Mouse (Mus musculus) MEL (cell line): ENCODE data around the gene Car2. TPM values are rescaled to one million over a fixed set of nuclear protein-coding genes. Genes with fewer than 3 reads are reported as not detected.
A peak's percentile ranks its signal among the peaks of the same experiment; 100 is the strongest.

Experiments used
- DNase-seq: peaks from one replicate; pipeline ENCODE4 v3.0.0; 2011; ENCODE audit warnings: low read depth, low spot score
- H3K27ac ChIP-seq: 2 replicates; pipeline ENCODE4 v1.5.1; 2012; ENCODE audit warnings: low read depth, mild to moderate bottlenecking, control low read depth, low read length, moderate library complexity; ENCODE audit not compliant: control insufficient read depth
- H3K27me3 ChIP-seq, 2 experiments: fragments of 150-350 bp in 1 of 2; sonication (generic) in 1 of 2; 2 replicates each; pipeline ENCODE4 v1.6.1; 2012; ENCODE audit warnings: low read length in 2 of 2, mild to moderate bottlenecking in 2 of 2, improper control_type of control experiment in 1 of 2, moderate library complexity in 1 of 2; ENCODE audit not compliant: insufficient read depth in 2 of 2, control insufficient read depth in 1 of 2
- H3K36me3 ChIP-seq, 2 experiments: 2 replicates each; pipeline ENCODE4 v1.6.1; 2012 to 2014; ENCODE audit warnings: low read length in 2 of 2, improper control_type of control experiment in 1 of 2, inconsistent platforms in 1 of 2, mild to moderate bottlenecking in 1 of 2; ENCODE audit not compliant: insufficient read depth in 2 of 2, control insufficient read depth in 1 of 2
- H3K4me1 ChIP-seq, 2 experiments: fragments of 150-350 bp in 1 of 2; sonication (generic) in 1 of 2; 2 replicates each; pipeline ENCODE4 v1.6.1; 2012; ENCODE audit warnings: low read length in 2 of 2, improper control_type of control experiment in 1 of 2, mild to moderate bottlenecking in 1 of 2; ENCODE audit not compliant: insufficient read depth in 2 of 2, control insufficient read depth in 1 of 2
- H3K4me3 ChIP-seq, 2 experiments: fragments of 150-350 bp in 1 of 2; sonication (generic) in 1 of 2; 2 replicates each; pipeline ENCODE4 v1.5.1; 2012; ENCODE audit warnings: low read depth in 2 of 2, low read length in 2 of 2, mild to moderate bottlenecking in 2 of 2, moderate library complexity in 2 of 2, control low read depth in 1 of 2, improper control_type of control experiment in 1 of 2; ENCODE audit not compliant: control insufficient read depth in 1 of 2, insufficient read depth in 1 of 2
- H3K79me2 ChIP-seq: 2 replicates; pipeline ENCODE4 v1.6.1; 2012; ENCODE audit warnings: mild to moderate bottlenecking, low read length, moderate library complexity; ENCODE audit not compliant: control insufficient read depth, poor library complexity, insufficient read depth
- H3K9ac ChIP-seq: 2 replicates; pipeline ENCODE4 v1.6.1; 2012; ENCODE audit warnings: low read depth, mild to moderate bottlenecking, control low read depth, low read length, moderate library complexity; ENCODE audit not compliant: control insufficient read depth, poor library complexity, severe bottlenecking
- H3K9me3 ChIP-seq: fragments of 150-350 bp; sonication (generic); replicated peaks from 2 replicates; pipeline ENCODE4 v1.6.1; 2012; ENCODE audit warnings: mild to moderate bottlenecking, low read length, improper control_type of control experiment, moderate library complexity; ENCODE audit not compliant: insufficient read depth
- BHLHE40 ChIP-seq: IDR thresholded peaks from 2 replicates; pipeline ENCODE4 v1.6.1; 2012; ENCODE audit warnings: low read depth, mild to moderate bottlenecking, inconsistent platforms, low read length, improper control_type of control experiment, borderline replicate concordance
- CHD1 ChIP-seq: IDR thresholded peaks from 2 replicates; pipeline ENCODE4 v1.6.1; 2012; ENCODE audit warnings: low read depth, mild to moderate bottlenecking, inconsistent platforms, low read length, improper control_type of control experiment
- CTCF ChIP-seq, 3 experiments: IDR thresholded peaks in 2 of 3; conservative IDR thresholded peaks in 1 of 3; 2 replicates each; pipeline ENCODE4 v1.5.1; 2011 to 2012; ENCODE audit warnings: low read length in 3 of 3, low read depth in 2 of 3, mild to moderate bottlenecking in 2 of 3, improper control_type of control experiment in 1 of 3, inconsistent platforms in 1 of 3, mixed read lengths in 1 of 3, moderate library complexity in 1 of 3; ENCODE audit not compliant: control insufficient read depth in 1 of 3, insufficient read depth in 1 of 3, poor library complexity in 1 of 3, severe bottlenecking in 1 of 3
- E2F4 ChIP-seq: IDR thresholded peaks from 2 replicates; pipeline ENCODE4 v1.6.1; 2011; ENCODE audit warnings: low read depth, low read length, improper control_type of control experiment, borderline replicate concordance
- ELF1 ChIP-seq: IDR thresholded peaks from 2 replicates; pipeline ENCODE4 v1.6.1; 2014; ENCODE audit warnings: low read depth, mild to moderate bottlenecking, inconsistent platforms, low read length, improper control_type of control experiment, moderate library complexity
- EP300 ChIP-seq, 2 experiments: IDR thresholded peaks; 2 replicates each; pipeline ENCODE4 v1.6.1; 2011; ENCODE audit warnings: improper control_type of control experiment in 2 of 2, low read length in 2 of 2, low read depth in 1 of 2, mild to moderate bottlenecking in 1 of 2
- ETS1 ChIP-seq: IDR thresholded peaks from 2 replicates; pipeline ENCODE4 v1.6.1; 2012; ENCODE audit warnings: low read depth, mild to moderate bottlenecking, inconsistent platforms, low read length, improper control_type of control experiment, moderate library complexity
- GABPA ChIP-seq: IDR thresholded peaks from 2 replicates; pipeline ENCODE4 v1.6.1; 2012; ENCODE audit warnings: low read depth, mild to moderate bottlenecking, inconsistent platforms, low read length, improper control_type of control experiment, moderate library complexity
- GATA1 ChIP-seq: IDR thresholded peaks from 2 replicates; pipeline ENCODE4 v1.6.1; 2011; ENCODE audit warnings: low read depth, low read length, improper control_type of control experiment
- HCFC1 ChIP-seq: IDR thresholded peaks from 2 replicates; pipeline ENCODE4 v1.6.1; 2012; ENCODE audit warnings: low read depth, mild to moderate bottlenecking, inconsistent platforms, low read length, improper control_type of control experiment, moderate library complexity
- JUND ChIP-seq: IDR thresholded peaks from 2 replicates; pipeline ENCODE4 v1.6.1; 2011; ENCODE audit warnings: low read depth, mild to moderate bottlenecking, improper control_type of control experiment, low read length
- KAT2A ChIP-seq: conservative IDR thresholded peaks from 2 replicates; pipeline ENCODE4 v1.6.1; 2012; ENCODE audit warnings: low read depth, low read length, improper control_type of control experiment, inconsistent platforms
- MAFK ChIP-seq: IDR thresholded peaks from 2 replicates; pipeline ENCODE4 v1.6.1; 2011; ENCODE audit warnings: low read depth, mild to moderate bottlenecking, low read length, improper control_type of control experiment, borderline replicate concordance
- MAX ChIP-seq: IDR thresholded peaks from 2 replicates; pipeline ENCODE4 v1.6.1; 2011; ENCODE audit warnings: low read length, improper control_type of control experiment
- MAZ ChIP-seq: IDR thresholded peaks from 2 replicates; pipeline ENCODE4 v1.6.1; 2012; ENCODE audit warnings: low read depth, mild to moderate bottlenecking, inconsistent platforms, low read length, improper control_type of control experiment
- MXI1 ChIP-seq: IDR thresholded peaks from 2 replicates; pipeline ENCODE4 v1.6.1; 2011; ENCODE audit warnings: mild to moderate bottlenecking, low read depth, low read length, improper control_type of control experiment
- MYC ChIP-seq: IDR thresholded peaks from 2 replicates; pipeline ENCODE4 v1.6.1; 2011; ENCODE audit warnings: low read depth, mild to moderate bottlenecking, low read length, improper control_type of control experiment, moderate library complexity
- NELFE ChIP-seq: IDR thresholded peaks from 2 replicates; pipeline ENCODE4 v1.6.1; 2011; ENCODE audit warnings: low read depth, low read length, improper control_type of control experiment
- POLR2A ChIP-seq, 2 experiments: IDR thresholded peaks; 2 replicates each; pipeline ENCODE4 v1.6.1; 2011 to 2012; ENCODE audit warnings: low read length in 2 of 2, mild to moderate bottlenecking in 2 of 2, control low read depth in 1 of 2, improper control_type of control experiment in 1 of 2, low read depth in 1 of 2, moderate library complexity in 1 of 2; ENCODE audit not compliant: control insufficient read depth in 1 of 2, insufficient read depth in 1 of 2, poor library complexity in 1 of 2
- POLR2AphosphoS2 ChIP-seq: IDR thresholded peaks from 2 replicates; pipeline ENCODE4 v1.6.1; 2011; ENCODE audit warnings: low read length, improper control_type of control experiment
- RAD21 ChIP-seq: IDR thresholded peaks from 2 replicates; pipeline ENCODE4 v1.6.1; 2011; ENCODE audit warnings: mild to moderate bottlenecking, low read depth, low read length, improper control_type of control experiment
- RCOR1 ChIP-seq: IDR thresholded peaks from 2 replicates; pipeline ENCODE4 v1.6.1; 2012; ENCODE audit warnings: low read depth, mild to moderate bottlenecking, inconsistent platforms, low read length, improper control_type of control experiment
- SIN3A ChIP-seq: IDR thresholded peaks from 2 replicates; pipeline ENCODE4 v1.6.1; 2012; ENCODE audit warnings: low read length, improper control_type of control experiment, inconsistent platforms
- SMC3 ChIP-seq: IDR thresholded peaks from 2 replicates; pipeline ENCODE4 v1.6.1; 2011; ENCODE audit warnings: low read depth, low read length, improper control_type of control experiment
- TAL1 ChIP-seq: IDR thresholded peaks from 2 replicates; pipeline ENCODE4 v1.6.1; 2012; ENCODE audit warnings: mild to moderate bottlenecking, inconsistent platforms, low read length, moderate library complexity, mixed read lengths
- TBP ChIP-seq: IDR thresholded peaks from 2 replicates; pipeline ENCODE4 v1.8.0; 2011; ENCODE audit warnings: low read depth, low read length, improper control_type of control experiment
- UBTF ChIP-seq: IDR thresholded peaks from 2 replicates; pipeline ENCODE4 v1.6.1; 2012; ENCODE audit warnings: low read depth, mild to moderate bottlenecking, inconsistent platforms, low read length, improper control_type of control experiment, moderate library complexity, borderline replicate concordance; ENCODE audit not compliant: insufficient read depth
- ZC3H11A ChIP-seq: IDR thresholded peaks from 2 replicates; pipeline ENCODE4 v1.6.1; 2012; ENCODE audit warnings: low read depth, mild to moderate bottlenecking, inconsistent platforms, low read length, improper control_type of control experiment
- ZKSCAN1 ChIP-seq: IDR thresholded peaks from 2 replicates; pipeline ENCODE4 v1.6.1; 2012; ENCODE audit warnings: low read depth, mild to moderate bottlenecking, inconsistent platforms, low read length, improper control_type of control experiment, moderate library complexity
- polyA plus RNA-seq, 2 experiments: library from polyadenylated mRNA; stranded (reverse) in 1 of 2; unstranded in 1 of 2; fragments of >175 nt in 1 of 2; fragments of >200 nt in 1 of 2; gene quantifications; 2 replicates each; pipeline versions ENCODE4 v1.2.1 to v1.2.4; 2012; ENCODE audit warnings: low replicate concordance in 2 of 2, low read depth in 1 of 2; ENCODE audit not compliant: insufficient read length in 2 of 2, insufficient read depth in 1 of 2, missing spikeins in 1 of 2
- total RNA-seq: library from RNA; depleted of rRNA; stranded (reverse); fragments of 300-350 nt; gene quantifications from 2 replicates; pipeline ENCODE4 v1.2.3, GENCODE M21; 2012

Car2 gene
- total and polyA plus RNA-seq, 3 experiments, result 109 to 397 (median 369) TPM

- no peaks in the 10 kb centered on the region for H3K9me3 ChIP-seq
- H3K4me1 ChIP-seq, result peaks cover 23 to 38% of the 10 kb centered on the region in 2 experiments
- peak overlapping the region; percentile 66 to 90 for H3K4me3 ChIP-seq
- no peak for DNase-seq
- peak overlapping the region; percentile 96 for H3K9ac ChIP-seq
- H3K36me3 ChIP-seq, result peaks cover 3 to 57% of the 10 kb centered on the region in 2 experiments
- H3K27ac ChIP-seq, result peak overlapping the region; percentile 85
- TF ChIP-seq KAT2A, result no peak
- no peak for TF ChIP-seq E2F4
- TF ChIP-seq SIN3A, result peak; percentile 21; the same call in 1 of the 2 replicates
- no peak for TF ChIP-seq UBTF
- peak in 1 of 3 experiments; percentile 18; a peak in 2 of 6 replicates for TF ChIP-seq CTCF (IDR thresholded peaks at IDR 0.05 in 2 of 3, conservative IDR thresholded peaks at IDR 0.05 in 1 of 3; ENCODE audit: control insufficient read depth in 1 of 3, insufficient read depth in 1 of 3, low read depth in 2 of 3, low read length in 3 of 3, poor library complexity in 1 of 3, severe bottlenecking in 1 of 3)
- peak; percentile 84 for TF ChIP-seq ZKSCAN1
- TF ChIP-seq BHLHE40, result no peak
- no peak for TF ChIP-seq ELF1
- TF ChIP-seq GATA1, result no peak
- TF ChIP-seq MXI1, result peak; percentile 71
- TF ChIP-seq TAL1, result no peak
- TF ChIP-seq HCFC1, result 0 out of 2 replicates have a peak, but pooled peaks have one; percentile 9
- 0 out of 2 replicates have a peak, but pooled peaks have one; percentile 37 for TF ChIP-seq MAX
- TF ChIP-seq ZC3H11A, result no peak
- peak; percentile 17; the same call in 1 of the 2 replicates for TF ChIP-seq SMC3
- TF ChIP-seq NELFE, result no peak
- no peak for TF ChIP-seq POLR2A (IDR thresholded peaks at IDR 0.05; ENCODE audit: control insufficient read depth in 1 of 2, insufficient read depth in 1 of 2, low read depth in 1 of 2, low read length in 2 of 2, poor library complexity in 1 of 2)
- no peak for TF ChIP-seq RCOR1
- no peak for TF ChIP-seq JUND
- TF ChIP-seq EP300 (IDR thresholded peaks at IDR 0.05; ENCODE audit: low read depth in 1 of 2, low read length in 2 of 2), result no peak
- TF ChIP-seq MAZ, result no peak
- TF ChIP-seq ETS1, result no peak
- TF ChIP-seq RAD21, result peak; percentile 18; the same call in 1 of the 2 replicates
- TF ChIP-seq MYC, result peak; percentile 61; the same call in 1 of the 2 replicates
- TF ChIP-seq CHD1, result no peak
- TF ChIP-seq TBP, result no peak
- TF ChIP-seq MAFK, result no peak
- no peak for TF ChIP-seq POLR2AphosphoS2
- TF ChIP-seq GABPA, result no peak
- no peaks in the 10 kb centered on the region for H3K27me3 ChIP-seq
- peaks cover 50% of the 10 kb centered on the region for H3K79me2 ChIP-seq
These were observed 1.1 kb downstream of the Car2 start for GRCm38 (mm10) chr3:14887134-14887666.
